Mouse (Mus musculus) intestine, embryonic 14.5 days (tissue): ENCODE measurements at regions not wholly inside any gene's neighbourhood (a gene's known extent, or its start where the extent isn't known, plus 50 kb on each side); places are given as distances from the start of the nearest gene placed in this dataset.

Experiments used
- ATAC-seq: fragments of 200-750 bp; cut with Nextera tagmentation; replicated peaks from 2 replicates; pipeline ENCODE4 v1.8.0; 2017; ENCODE audit warnings: low read depth, moderate number of reproducible peaks, moderate TSS enrichment, moderate library complexity; ENCODE audit not compliant: low FRiP score, low TSS enrichment
- DNase-seq: peaks from one replicate; pipeline ENCODE4 v3.0.0-alpha.2; 2018; ENCODE audit warnings: low spot score
- H3K27ac ChIP-seq: fragments of 300-500 bp; sonication (generic); 2 replicates; pipeline ENCODE4 v1.5.1; 2014; ENCODE audit warnings: low read depth, mild to moderate bottlenecking, control low read depth
- H3K27me3 ChIP-seq: fragments of 300-500 bp; sonication (generic); replicated peaks from 2 replicates; pipeline ENCODE4 v1.6.1; 2014; ENCODE audit warnings: low read length, control low read depth; ENCODE audit not compliant: control insufficient read depth, insufficient read depth
- H3K36me3 ChIP-seq: fragments of 300-500 bp; sonication (generic); 2 replicates; pipeline ENCODE4 v1.6.1; 2014; ENCODE audit warnings: low read length, control low read depth; ENCODE audit not compliant: control insufficient read depth, insufficient read depth
- H3K4me1 ChIP-seq: fragments of 300-500 bp; sonication (generic); replicated peaks from 2 replicates; pipeline ENCODE4 v1.6.1; 2014; ENCODE audit warnings: low read length, control low read depth, mixed read lengths; ENCODE audit not compliant: control insufficient read depth, insufficient read depth
- H3K4me2 ChIP-seq: fragments of 300-500 bp; sonication (generic); 2 replicates; pipeline ENCODE4 v1.6.1; 2014; ENCODE audit warnings: low read length
- H3K4me3 ChIP-seq: fragments of 300-500 bp; sonication (generic); 2 replicates; pipeline ENCODE4 v1.5.1; 2014; ENCODE audit warnings: low read depth, low read length, control low read depth, mixed read lengths
- H3K9ac ChIP-seq: fragments of 300-500 bp; sonication (generic); 2 replicates; pipeline ENCODE4 v1.6.1; 2014; ENCODE audit warnings: mild to moderate bottlenecking, low read length
- H3K9me3 ChIP-seq: fragments of 300-500 bp; sonication (generic); 2 replicates; pipeline ENCODE4 v1.6.1; 2016; ENCODE audit warnings: low read length, control low read depth; ENCODE audit not compliant: control insufficient read depth
- WGBS: fragments of 180-500 bp; shearing (Covaris S2); extraction: QIAGEN DNeasy Blood & Tissue Kit; methylation state at CpG from one replicate; pipeline ENCODE4 v1.1.7; 2014; 5-methylcytosine and 5-hydroxymethylcytosine counted together

- Histone ChIP-seq H3K27me3 (no peaks in the 10 kb centered on the region), H3K36me3 (no peaks in the 10 kb centered on the region), H3K9ac (no peak overlapping the region), H3K4me2 (no peak overlapping the region), H3K9me3 (no peaks in the 10 kb centered on the region), H3K4me1 (no peaks in the 10 kb centered on the region), H3K27ac (no peak overlapping the region), H3K4me3 (no peak overlapping the region)
- DNase-seq (no peak), ATAC-seq (no peak)
- 51% methylated on average over 2 of the region's 2 CpGs for WGBS
Measured at GRCm38 (mm10) chr5:51830015-51830414, 262.5 kb upstream of the Ppargc1a start.

GRCm38 (mm10) chr5:51829606-51830005 lies 262.1 kb upstream of the Ppargc1a start:
- Histone ChIP-seq H3K36me3 (no peaks in the 10 kb centered on the region), H3K4me1 (no peaks in the 10 kb centered on the region), H3K9ac (no peak overlapping the region), H3K27me3 (no peaks in the 10 kb centered on the region), H3K4me2 (no peak overlapping the region), H3K4me3 (no peak overlapping the region), H3K27ac (no peak overlapping the region), H3K9me3 (no peaks in the 10 kb centered on the region)
- DNase-seq (no peak), ATAC-seq (no peak)
- WGBS, result 67% methylated on average over 3 of the region's 3 CpGs

GRCm38 (mm10) chr5:51829020-51829419 lies 261.5 kb upstream of the Ppargc1a start:
- Histone ChIP-seq H3K4me2 (no peak overlapping the region), H3K4me3 (no peak overlapping the region), H3K27me3 (no peaks in the 10 kb centered on the region), H3K9ac (no peak overlapping the region), H3K36me3 (no peaks in the 10 kb centered on the region), H3K27ac (no peak overlapping the region), H3K9me3 (no peaks in the 10 kb centered on the region), H3K4me1 (no peaks in the 10 kb centered on the region)
- ATAC-seq (no peak), DNase-seq (no peak)
- WGBS, result 78% methylated on average over 5 of the region's 5 CpGs

- no peak for DNase-seq
- Histone ChIP-seq H3K36me3 (no peaks in the 10 kb centered on the region), H3K4me1 (no peaks in the 10 kb centered on the region), H3K9me3 (no peaks in the 10 kb centered on the region), H3K27ac (no peak overlapping the region), H3K27me3 (no peaks in the 10 kb centered on the region), H3K9ac (no peak overlapping the region), H3K4me2 (no peak overlapping the region), H3K4me3 (no peak overlapping the region)
- ATAC-seq, result no peak
- 78% methylated on average over 1 of the region's 1 CpGs for WGBS
Measured at GRCm38 (mm10) chr5:51826269-51826668, 258.7 kb upstream of the Ppargc1a start.

- no peaks in the 10 kb centered on the region for H3K36me3 ChIP-seq
- H3K27me3 ChIP-seq, result no peaks in the 10 kb centered on the region
- ATAC-seq, result no peak
- no peak overlapping the region for H3K9ac ChIP-seq
- 95% methylated on average over 3 of the region's 3 CpGs for WGBS
- DNase-seq, result no peak
- no peak overlapping the region for H3K4me2 ChIP-seq
- no peak overlapping the region for H3K27ac ChIP-seq
- H3K4me1 ChIP-seq, result no peaks in the 10 kb centered on the region
- H3K4me3 ChIP-seq, result no peak overlapping the region
- no peaks in the 10 kb centered on the region for H3K9me3 ChIP-seq
Measured at GRCm38 (mm10) chr5:51825584-51826088, 258.1 kb upstream of the Ppargc1a start.

- Histone ChIP-seq H3K36me3 (no peaks in the 10 kb centered on the region), H3K27ac (no peak overlapping the region), H3K27me3 (no peaks in the 10 kb centered on the region), H3K4me3 (no peak overlapping the region), H3K9me3 (no peaks in the 10 kb centered on the region), H3K9ac (no peak overlapping the region), H3K4me1 (no peaks in the 10 kb centered on the region), H3K4me2 (no peak overlapping the region)
- ATAC-seq, result no peak
- no peak for DNase-seq
- 81% methylated on average over 4 of the region's 4 CpGs for WGBS
Measured at GRCm38 (mm10) chr5:51824731-51825130, 257.2 kb upstream of the Ppargc1a start.

GRCm38 (mm10) chr5:51823657-51824056 lies 256.1 kb upstream of the Ppargc1a start:
- no peaks in the 10 kb centered on the region for H3K4me1 ChIP-seq
- H3K27me3 ChIP-seq, result no peaks in the 10 kb centered on the region
- H3K4me3 ChIP-seq, result no peak overlapping the region
- H3K36me3 ChIP-seq, result no peaks in the 10 kb centered on the region
- H3K27ac ChIP-seq, result no peak overlapping the region
- DNase-seq, result no peak
- ATAC-seq, result no peak
- WGBS, result 80% methylated on average over 2 of the region's 2 CpGs
- H3K9ac ChIP-seq, result no peak overlapping the region
- no peaks in the 10 kb centered on the region for H3K9me3 ChIP-seq
- no peak overlapping the region for H3K4me2 ChIP-seq

GRCm38 (mm10) chr5:51816258-51816657 lies 248.7 kb upstream of the Ppargc1a start:
- ATAC-seq (no peak), DNase-seq (no peak)
- Histone ChIP-seq H3K9me3 (no peaks in the 10 kb centered on the region), H3K27ac (no peak overlapping the region), H3K27me3 (no peaks in the 10 kb centered on the region), H3K4me1 (no peaks in the 10 kb centered on the region), H3K4me3 (no peak overlapping the region), H3K4me2 (no peak overlapping the region), H3K36me3 (no peaks in the 10 kb centered on the region), H3K9ac (no peak overlapping the region)
- 82% methylated on average over 2 of the region's 2 CpGs for WGBS

GRCm38 (mm10) chr5:51811728-51812127 lies 244.2 kb upstream of the Ppargc1a start:
- Histone ChIP-seq H3K36me3 (no peaks in the 10 kb centered on the region), H3K27ac (no peak overlapping the region), H3K4me1 (no peaks in the 10 kb centered on the region), H3K9ac (no peak overlapping the region), H3K27me3 (no peaks in the 10 kb centered on the region), H3K4me3 (no peak overlapping the region), H3K4me2 (no peak overlapping the region), H3K9me3 (no peaks in the 10 kb centered on the region)
- DNase-seq (no peak), ATAC-seq (no peak)
- 87% methylated on average over 2 of the region's 2 CpGs for WGBS
